Mouse (Mus musculus) spleen, adult 2 months (tissue): ENCODE data around the gene Pgr.

ENCODE experiments used
- CTCF ChIP-seq: fragments of 200-500 bp; IDR thresholded peaks from 2 replicates; pipeline ENCODE4 v1.5.1; 2011; ENCODE audit warnings: mild to moderate bottlenecking, inconsistent platforms; ENCODE audit not compliant: insufficient read depth, insufficient read length, insufficient replicate concordance; ENCODE audit errors: extremely low read depth
- POLR2A ChIP-seq: fragments of 200-500 bp; IDR thresholded peaks from 2 replicates; pipeline ENCODE4 v1.6.1; 2011; ENCODE audit warnings: low read depth, low read length, inconsistent platforms

GRCm38 (mm10) chr9:8868511-8868910, 31.1 kb upstream of the Pgr start:
- no peak for TF ChIP-seq POLR2A
- no peak for TF ChIP-seq CTCF
